Mouse (Mus musculus) olfactory bulb, adult 2 months (tissue): ENCODE data around the gene Ngrn. TPM values are rescaled to one million over a fixed set of nuclear protein-coding genes. Genes with fewer than 3 reads are reported as not detected.

ENCODE experiments used
- H3K27ac ChIP-seq: fragments of 200-500 bp; 2 replicates; pipeline ENCODE4 v1.5.1; 2012; ENCODE audit warnings: low read depth, low read length; ENCODE audit not compliant: insufficient read depth
- H3K4me1 ChIP-seq: fragments of 200-500 bp; 2 replicates; pipeline ENCODE4 v1.6.1; 2012; ENCODE audit warnings: low read length; ENCODE audit not compliant: control insufficient read depth, insufficient read depth
- H3K4me3 ChIP-seq: fragments of 200-500 bp; 2 replicates; pipeline ENCODE4 v1.5.1; 2012; ENCODE audit warnings: mild to moderate bottlenecking, low read depth, low read length, moderate library complexity; ENCODE audit not compliant: insufficient read depth
- CTCF ChIP-seq: fragments of 200-500 bp; IDR thresholded peaks from 2 replicates; pipeline ENCODE4 v1.5.1; 2012; ENCODE audit warnings: low read depth, mild to moderate bottlenecking, low read length, moderate library complexity; ENCODE audit not compliant: insufficient read depth
- POLR2A ChIP-seq: fragments of 200-500 bp; IDR thresholded peaks from 2 replicates; pipeline ENCODE4 v1.6.1; 2012; ENCODE audit warnings: mild to moderate bottlenecking, low read depth, low read length, moderate library complexity; ENCODE audit not compliant: insufficient read depth
- WGBS: fragments of 180-500 bp; shearing (Covaris S2); methylation state at CpG from one replicate; pipeline ENCODE4 v1.1.7; 2018; 5-methylcytosine and 5-hydroxymethylcytosine counted together
- polyA plus RNA-seq: library from polyadenylated mRNA; stranded (reverse); fragments of >200 nt; gene quantifications from 2 replicates; pipeline ENCODE4 v1.2.4, GENCODE M21; 2012; ENCODE audit warnings: low replicate concordance; ENCODE audit not compliant: missing spikeins, insufficient read depth, insufficient read length

The Ngrn gene
- polyA plus RNA-seq: not detected in 2 replicates

- Histone ChIP-seq H3K27ac (peak within 1 kb of the TSS; percentile 1; the same call in 1 of the 2 replicates), H3K4me3 (peak within 1 kb of the TSS; percentile 87), H3K4me1 (peaks cover 4% of the 10 kb centered on the region)
- 27% methylated on average over 40 of the region's 40 CpGs for WGBS
- TF ChIP-seq CTCF (no peak), POLR2A (0 out of 2 replicates have a peak, but pooled peaks have one; percentile 45)
These were observed at the start of gene Ngrn for GRCm38 (mm10) chr7:80260625-80261371. Ngrn (plus strand) TSS chr7:80261215.

DNA sequence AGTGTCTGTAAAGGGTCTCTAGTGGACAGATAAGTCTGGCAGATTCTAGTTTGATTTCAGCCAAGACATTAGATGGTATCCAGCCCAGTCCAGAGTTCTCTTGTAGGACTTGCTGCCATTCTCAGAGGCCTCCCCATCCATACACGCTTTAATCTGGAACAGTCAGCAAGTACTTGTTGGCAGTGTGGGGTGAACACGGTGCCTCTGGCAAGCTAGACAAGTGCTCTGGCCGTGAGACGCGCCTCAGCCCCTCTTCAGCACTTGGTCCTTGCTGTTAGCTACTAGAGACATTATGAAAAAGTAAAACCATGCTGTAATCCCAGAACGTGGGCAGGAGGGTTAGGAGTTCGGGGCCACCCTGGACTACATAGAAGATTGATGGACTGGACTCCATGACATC is 47.4 kb upstream of the Ngrn start:
- H3K4me3 ChIP-seq: no peak overlapping the region
- WGBS: 81% methylated on average over 7 of the region's 7 CpGs
- H3K4me1 ChIP-seq: peaks cover 20% of the 10 kb centered on the region
- TF ChIP-seq CTCF (no peak), POLR2A (no peak)
- no peak overlapping the region for H3K27ac ChIP-seq

GRCm38 (mm10) chr7:80214459-80214858 is 46.6 kb upstream of the Ngrn start:
- no peak for TF ChIP-seq CTCF
- no peak for TF ChIP-seq POLR2A
- H3K4me1 ChIP-seq: peaks cover 13% of the 10 kb centered on the region
- 78% methylated on average over 8 of the region's 8 CpGs for WGBS
- H3K27ac ChIP-seq: no peak overlapping the region
- H3K4me3 ChIP-seq: no peak overlapping the region

DNA sequence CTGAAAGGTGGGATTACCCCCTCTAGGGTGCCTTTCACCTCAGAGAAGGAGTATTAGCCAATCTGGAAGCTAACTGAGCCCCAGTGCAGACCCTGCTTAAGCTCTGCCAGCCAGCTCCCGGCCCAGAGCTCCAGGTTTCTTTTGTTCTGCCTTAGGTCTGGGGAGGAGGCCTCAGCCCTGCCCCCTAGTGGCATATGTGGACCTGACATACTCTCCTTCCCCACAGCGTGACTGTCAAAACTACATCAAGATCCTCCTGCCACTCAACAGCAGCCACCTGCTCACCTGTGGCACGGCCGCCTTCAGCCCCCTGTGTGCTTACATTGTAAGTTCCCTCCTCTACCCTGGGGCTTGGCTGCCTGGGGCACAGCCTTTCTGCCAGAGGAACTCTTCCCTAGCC is 45.6 kb upstream of the Ngrn start:
- 34% methylated on average over 4 of the region's 4 CpGs for WGBS
- Histone ChIP-seq H3K27ac (no peak overlapping the region), H3K4me1 (peaks cover 10% of the 10 kb centered on the region), H3K4me3 (no peak overlapping the region)
- no peak for TF ChIP-seq POLR2A
- peak; percentile 66 for TF ChIP-seq CTCF

DNA sequence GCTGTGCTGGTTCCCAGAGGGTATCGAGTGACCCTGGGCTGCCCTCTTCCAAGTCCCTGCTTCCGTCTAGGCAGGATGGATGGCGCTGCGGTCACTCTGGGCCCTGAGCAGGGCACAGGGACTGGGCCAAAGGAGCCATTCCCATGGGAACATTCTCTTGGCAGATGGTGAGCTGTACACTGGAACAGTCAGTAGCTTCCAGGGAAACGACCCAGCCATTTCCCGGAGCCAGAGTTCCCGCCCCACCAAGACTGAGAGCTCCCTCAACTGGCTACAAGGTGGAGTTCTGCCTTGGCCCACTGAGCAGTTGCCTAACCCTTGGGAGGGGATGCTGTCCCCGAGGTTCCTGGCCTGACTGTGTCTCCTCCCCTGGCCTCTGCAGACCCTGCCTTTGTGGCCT is 44.4 kb upstream of the Ngrn start:
- TF ChIP-seq CTCF (no peak), POLR2A (no peak)
- Histone ChIP-seq H3K4me1 (0 out of 2 replicates have a peak, but pooled peaks cover 7% of the 10 kb centered on the region), H3K4me3 (no peak overlapping the region), H3K27ac (peak overlapping the region; percentile 50; the same call in 1 of the 2 replicates)
- WGBS: 32% methylated on average over 8 of the region's 8 CpGs

- H3K27ac ChIP-seq: no peak overlapping the region
- 70% methylated on average over 9 of the region's 9 CpGs for WGBS
- TF ChIP-seq POLR2A: no peak
- no peak for TF ChIP-seq CTCF
- peaks cover 7% of the 10 kb centered on the region; the same call in 1 of the 2 replicates for H3K4me1 ChIP-seq
- H3K4me3 ChIP-seq: no peak overlapping the region
These were observed 42.3 kb upstream of the Ngrn start for GRCm38 (mm10) chr7:80218666-80219065.

GRCm38 (mm10) chr7:80220237-80220797 is 40.7 kb upstream of the Ngrn start:
- WGBS: 97% methylated on average over 9 of the region's 9 CpGs
- Histone ChIP-seq H3K4me1 (peaks cover 7% of the 10 kb centered on the region; the same call in 1 of the 2 replicates), H3K27ac (no peak overlapping the region), H3K4me3 (no peak overlapping the region)
- TF ChIP-seq POLR2A (no peak), CTCF (no peak)

DNA sequence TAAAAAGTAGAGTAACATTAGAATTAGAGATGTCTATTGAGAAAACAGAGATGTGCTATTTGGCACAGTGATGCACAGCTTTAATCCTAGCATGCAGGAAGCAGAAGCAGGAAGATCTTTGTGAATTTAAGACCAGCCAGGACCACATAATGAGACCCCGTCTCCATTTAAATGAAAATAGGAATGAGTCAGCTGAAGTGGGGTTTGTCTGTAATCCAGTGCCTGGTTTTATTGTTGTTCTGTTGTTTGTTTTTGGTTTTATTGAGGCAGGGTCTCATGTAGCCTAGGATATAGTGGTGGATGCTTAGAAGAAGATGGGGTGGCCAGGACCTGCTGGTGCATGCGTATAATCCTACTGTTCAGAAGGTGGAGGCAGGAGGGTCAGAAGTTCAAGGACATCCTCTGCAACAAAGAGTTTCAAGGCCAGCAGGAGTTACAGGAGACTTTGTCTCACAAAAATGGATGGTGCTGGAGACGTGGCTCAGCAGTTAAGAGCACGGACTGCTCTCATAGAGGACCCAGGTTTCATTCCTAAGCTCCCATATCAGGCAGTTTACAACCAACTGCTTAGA is 39.8 kb upstream of the Ngrn start:
- Histone ChIP-seq H3K4me1 (peaks cover 2% of the 10 kb centered on the region; the same call in 1 of the 2 replicates), H3K4me3 (no peak overlapping the region), H3K27ac (no peak overlapping the region)
- TF ChIP-seq POLR2A: no peak
- TF ChIP-seq CTCF: no peak
- 81% methylated on average over 4 of the region's 4 CpGs for WGBS

- peaks cover 3% of the 10 kb centered on the region for H3K4me1 ChIP-seq
- H3K4me3 ChIP-seq: no peak overlapping the region
- no peak overlapping the region for H3K27ac ChIP-seq
- WGBS: 96% methylated on average over 4 of the region's 4 CpGs
- TF ChIP-seq POLR2A (no peak), CTCF (no peak)
These were observed 34.0 kb upstream of the Ngrn start for GRCm38 (mm10) chr7:80227065-80227464.
